Mouse (Mus musculus): ENCODE measurements around the gene Atg13. TPM values are rescaled to one million over a fixed set of nuclear protein-coding genes. Genes with fewer than 3 reads are reported as not detected.
"Not testable (repeated sequence)": the region's sequence is repeated elsewhere in the genome, so short reads cannot be mapped to it uniquely, and the experiment has no call there.

Gene Atg13
- polyA plus RNA-seq (2012; ENCODE audit: insufficient read depth, insufficient read length, missing spikeins): 19.4 and 19.5 TPM in 2 replicates

DNA sequence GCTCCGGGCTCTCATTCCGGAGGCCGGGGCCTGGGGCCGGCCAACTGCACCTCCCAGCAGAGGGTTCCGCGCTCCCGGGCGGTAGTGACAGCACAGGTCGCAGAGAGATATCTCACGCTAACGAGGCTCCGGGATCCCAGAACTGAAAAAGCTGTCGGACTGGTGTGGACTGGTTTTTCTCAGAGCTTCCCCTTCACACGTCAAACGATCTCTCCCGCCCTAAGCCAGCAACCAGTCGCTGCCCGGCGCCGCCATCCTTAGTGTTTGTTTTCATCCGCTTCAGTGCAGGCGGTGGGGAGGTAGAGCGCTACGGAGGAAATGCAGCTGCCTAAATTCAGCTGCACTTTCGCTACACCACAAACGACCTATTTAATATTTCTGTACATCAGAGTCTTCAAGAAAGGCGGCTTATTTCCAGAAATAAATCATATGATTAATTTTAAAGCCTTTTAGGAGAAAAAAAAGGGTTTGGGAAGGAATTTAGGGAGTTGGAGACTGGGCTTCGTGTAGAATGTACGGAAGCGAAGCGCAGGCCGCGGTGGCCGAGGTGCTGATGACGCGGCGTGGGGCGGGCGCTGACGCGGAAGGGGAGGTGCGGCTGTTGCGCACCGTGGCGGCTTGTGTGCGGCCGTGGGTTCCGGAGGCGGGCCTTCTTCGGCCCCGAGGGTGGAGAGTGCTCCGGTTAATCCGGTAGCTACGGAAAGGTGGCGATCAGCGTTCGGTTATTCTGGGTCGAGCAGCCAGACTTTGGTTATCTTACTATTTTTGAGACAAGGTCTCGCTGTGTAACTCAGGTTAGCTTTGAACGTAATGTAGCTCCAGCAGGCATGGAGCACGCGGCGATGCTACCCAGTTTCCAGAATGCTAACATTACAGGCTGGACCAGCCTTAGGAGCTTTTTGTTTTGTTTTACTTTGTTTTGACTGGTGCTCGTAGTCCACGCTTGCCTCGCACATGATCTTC, at the start of gene Atg13, which contains the start of gene Harbi1:
Gene Atg13 (minus strand): TSS at position 305 of the 963 bp plus-strand sequence.
Gene Harbi1 (plus strand): TSS at position 581 of the 963 bp plus-strand sequence.
- H3K4me1 ChIP-seq (ENCODE audit: control insufficient read depth, insufficient read depth, insufficient read length, low read length): peaks cover 2% of the 10 kb centered on the region
- H3K4me3 ChIP-seq (ENCODE audit: insufficient read depth, low read depth, low read length): peak within 1 kb of the TSS; percentile 93
- peak within 1 kb of the TSS; percentile 79 for H3K27ac ChIP-seq (replicated peaks; ENCODE audit: low read depth, low read length)

- Histone ChIP-seq H3K4me3 (ENCODE audit: insufficient read depth, low read depth, low read length) (no peak overlapping the region), H3K4me1 (ENCODE audit: control insufficient read depth, insufficient read depth, insufficient read length, low read length) (peaks cover 3% of the 10 kb centered on the region; the same call in 1 of the 2 replicates), H3K27ac (replicated peaks; ENCODE audit: low read depth, low read length) (peak overlapping the region; percentile 66)
These were observed 39.5 kb upstream of the Atg13 start for GRCm38 (mm10) chr2:91749811-91750261.

GRCm38 (mm10) chr2:91744686-91745085, 34.3 kb upstream of the Atg13 start:
- H3K4me1 ChIP-seq (ENCODE audit: control insufficient read depth, insufficient read depth, insufficient read length, low read length): peaks cover 2% of the 10 kb centered on the region; the same call in 1 of the 2 replicates
- no peak overlapping the region for H3K27ac ChIP-seq (replicated peaks; ENCODE audit: low read depth, low read length)
- H3K4me3 ChIP-seq (ENCODE audit: insufficient read depth, low read depth, low read length): no peak overlapping the region

- Histone ChIP-seq H3K4me3 (ENCODE audit: insufficient read depth, low read depth, low read length) (no peak overlapping the region), H3K27ac (replicated peaks; ENCODE audit: low read depth, low read length) (no peak overlapping the region), H3K4me1 (ENCODE audit: control insufficient read depth, insufficient read depth, insufficient read length, low read length) (peaks cover under 1% of the 10 kb centered on the region)
These were observed 29.2 kb upstream of the Atg13 start for GRCm38 (mm10) chr2:91739586-91739985.

- H3K4me1 ChIP-seq (ENCODE audit: control insufficient read depth, insufficient read depth, insufficient read length, low read length): no peaks in the 10 kb centered on the region; the same call in 1 of the 2 replicates
- no peak overlapping the region for H3K27ac ChIP-seq (replicated peaks; ENCODE audit: low read depth, low read length)
- no peak overlapping the region for H3K4me3 ChIP-seq (ENCODE audit: insufficient read depth, low read depth, low read length)
These were observed 24.8 kb upstream of the Atg13 start for GRCm38 (mm10) chr2:91735221-91735620.

GRCm38 (mm10) chr2:91729971-91730821, 19.8 kb upstream of the Atg13 start, which contains the start of gene Ambra1:
TSS of gene Ambra1 (plus strand) at chr2:91730134.
- Histone ChIP-seq H3K4me1 (ENCODE audit: control insufficient read depth, insufficient read depth, insufficient read length, low read length) (no peaks in the 10 kb centered on the region), H3K27ac (replicated peaks; ENCODE audit: low read depth, low read length) (peak within 1 kb of the TSS; percentile 63), H3K4me3 (ENCODE audit: insufficient read depth, low read depth, low read length) (peak within 1 kb of the TSS; percentile 92)

- Histone ChIP-seq H3K4me1 (ENCODE audit: control insufficient read depth, insufficient read depth, insufficient read length, low read length) (no peaks in the 10 kb centered on the region), H3K4me3 (ENCODE audit: insufficient read depth, low read depth, low read length) (peak overlapping the region; percentile 92; the same call in 1 of the 2 replicates), H3K27ac (replicated peaks; ENCODE audit: low read depth, low read length) (no peak overlapping the region)
These were observed 19.2 kb upstream of the Atg13 start for GRCm38 (mm10) chr2:91729571-91729970.

DNA sequence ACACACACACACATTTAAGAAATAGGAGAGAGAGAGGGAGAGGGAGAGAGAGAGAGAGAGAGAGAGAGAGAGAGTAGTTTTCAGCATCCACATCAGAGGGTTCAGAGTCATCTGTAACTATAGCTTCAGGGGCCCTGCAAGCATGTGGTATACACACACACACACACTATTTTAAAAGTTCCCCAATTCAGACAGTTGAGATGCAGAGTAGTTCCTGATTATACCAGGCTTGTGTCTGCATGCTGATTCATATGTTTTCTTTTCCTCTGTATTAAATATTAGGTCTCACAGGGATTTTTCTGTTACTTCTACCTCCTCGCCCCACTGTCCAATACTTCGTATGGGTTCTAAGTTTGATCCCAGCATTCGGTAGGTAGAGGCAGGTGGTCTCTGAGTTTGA, 16.6 kb upstream of the Atg13 start:
- Histone ChIP-seq H3K4me1 (ENCODE audit: control insufficient read depth, insufficient read depth, insufficient read length, low read length) (no peaks in the 10 kb centered on the region), H3K4me3 (ENCODE audit: insufficient read depth, low read depth, low read length) (no peak overlapping the region)

DNA sequence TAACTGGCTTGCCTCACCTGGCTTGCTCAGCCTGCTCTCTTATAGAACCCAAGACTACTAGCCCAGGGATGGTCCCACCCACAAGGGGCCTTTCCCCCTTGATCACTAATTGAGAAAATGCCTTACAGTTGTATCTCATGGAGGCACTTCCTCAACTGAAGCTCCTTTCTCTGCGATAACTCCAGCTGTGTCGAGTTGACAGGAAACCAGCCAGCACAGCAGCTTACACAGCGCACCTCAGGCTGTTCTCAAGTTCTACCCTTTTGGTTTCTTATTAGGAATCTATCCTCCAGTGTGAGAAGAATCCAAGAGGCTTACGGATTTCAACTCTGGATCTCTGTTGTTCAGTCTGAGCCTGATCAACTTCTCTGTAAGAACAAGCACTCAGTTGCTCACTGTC, 15.1 kb upstream of the Atg13 start:
- H3K27ac ChIP-seq (replicated peaks; ENCODE audit: low read depth, low read length); H3K4me1 ChIP-seq (ENCODE audit: control insufficient read depth, insufficient read depth, insufficient read length, low read length); H3K4me3 ChIP-seq (ENCODE audit: insufficient read depth, low read depth, low read length): not testable (repeated sequence)

More for the DNA sequence above, 16.6 kb upstream of the Atg13 start:
- no peak overlapping the region for H3K27ac ChIP-seq (replicated peaks; ENCODE audit: low read depth, low read length)

DNA sequence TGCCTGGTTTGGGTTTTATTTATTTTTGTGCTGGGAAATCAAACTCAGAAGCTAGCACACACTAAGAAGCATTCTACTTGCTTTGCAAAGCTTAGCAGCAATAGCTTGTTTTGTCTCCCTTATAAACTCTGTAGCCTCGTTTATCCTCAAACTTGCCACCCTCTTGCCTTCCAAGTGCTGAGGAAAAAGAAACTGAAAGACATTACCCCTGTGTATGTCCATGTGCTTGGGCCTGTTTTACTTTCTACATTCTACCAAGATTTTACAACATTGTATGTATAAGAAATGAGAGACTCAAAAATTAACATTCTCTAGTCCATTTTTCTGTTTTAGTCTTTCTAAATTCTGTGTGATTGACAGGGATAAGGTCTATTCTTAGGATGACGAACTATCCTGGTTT, 14.3 kb upstream of the Atg13 start:
- H3K27ac ChIP-seq (replicated peaks; ENCODE audit: low read depth, low read length): no peak overlapping the region
- H3K4me3 ChIP-seq (ENCODE audit: insufficient read depth, low read depth, low read length): no peak overlapping the region
- H3K4me1 ChIP-seq (ENCODE audit: control insufficient read depth, insufficient read depth, insufficient read length, low read length): no peaks in the 10 kb centered on the region

DNA sequence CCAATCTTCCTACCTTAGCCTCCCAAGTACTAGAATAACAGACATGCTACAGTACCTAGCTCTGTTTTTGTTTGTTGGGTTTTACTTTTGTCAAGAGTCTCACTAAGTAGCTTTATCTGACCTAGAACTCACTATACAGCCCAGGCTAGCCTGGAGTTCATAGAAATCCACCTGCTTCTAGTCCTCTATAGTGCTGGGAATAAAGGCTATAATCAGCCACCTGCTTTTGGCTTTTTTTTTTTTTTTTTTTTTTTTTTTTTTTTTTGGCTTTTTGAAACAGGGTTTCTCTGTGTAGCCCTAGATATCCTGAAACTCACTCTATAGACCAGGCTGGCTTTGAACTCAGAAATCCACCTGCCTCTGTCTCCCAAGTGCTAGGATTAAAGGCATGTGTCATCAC, 13.6 kb upstream of the Atg13 start:
- Histone ChIP-seq H3K27ac (replicated peaks; ENCODE audit: low read depth, low read length) (no peak overlapping the region), H3K4me3 (ENCODE audit: insufficient read depth, low read depth, low read length) (no peak overlapping the region), H3K4me1 (ENCODE audit: control insufficient read depth, insufficient read depth, insufficient read length, low read length) (no peaks in the 10 kb centered on the region)

- no peak overlapping the region for H3K4me3 ChIP-seq (ENCODE audit: insufficient read depth, low read depth, low read length)
- no peak overlapping the region for H3K27ac ChIP-seq (replicated peaks; ENCODE audit: low read depth, low read length)
- H3K4me1 ChIP-seq (ENCODE audit: control insufficient read depth, insufficient read depth, insufficient read length, low read length): no peaks in the 10 kb centered on the region
These were observed 13.0 kb upstream of the Atg13 start for GRCm38 (mm10) chr2:91723382-91723781.

DNA sequence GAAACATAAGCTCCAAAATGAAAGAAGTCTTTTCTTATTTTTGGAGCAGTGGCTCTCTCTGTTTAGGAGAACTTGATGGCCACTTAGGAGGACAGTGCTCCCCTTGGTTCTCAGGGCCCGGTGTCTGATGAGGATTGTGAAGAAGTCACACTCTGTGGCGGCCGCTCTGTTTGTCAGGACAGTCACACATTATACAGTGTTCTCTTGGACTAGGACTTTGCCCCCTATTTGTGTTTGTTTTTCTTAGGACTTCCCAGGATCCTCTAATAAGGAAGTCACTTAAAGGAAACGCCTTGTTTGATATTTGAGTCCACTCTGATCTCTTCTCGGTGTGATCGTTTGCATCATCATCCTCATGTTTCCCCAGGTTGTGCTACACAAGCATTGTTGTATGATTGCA, 7.9 kb upstream of the Atg13 start:
- no peak overlapping the region for H3K4me3 ChIP-seq (ENCODE audit: insufficient read depth, low read depth, low read length)
- no peak overlapping the region for H3K27ac ChIP-seq (replicated peaks; ENCODE audit: low read depth, low read length)
- H3K4me1 ChIP-seq (ENCODE audit: control insufficient read depth, insufficient read depth, insufficient read length, low read length): no peaks in the 10 kb centered on the region

- H3K27ac ChIP-seq (replicated peaks; ENCODE audit: low read depth, low read length): no peak overlapping the region
- no peak overlapping the region for H3K4me3 ChIP-seq (ENCODE audit: insufficient read depth, low read depth, low read length)
- H3K4me1 ChIP-seq (ENCODE audit: control insufficient read depth, insufficient read depth, insufficient read length, low read length): no peaks in the 10 kb centered on the region
These were observed 4.5 kb upstream of the Atg13 start for GRCm38 (mm10) chr2:91714921-91715320.
